Mouse (Mus musculus) hindbrain, embryonic 14.5 days (tissue): ENCODE results near the gene Tango6. TPM values are rescaled to one million over a fixed set of nuclear protein-coding genes. Genes with fewer than 3 reads are reported as not detected.

Source experiments
- ATAC-seq: fragments of 200-750 bp; cut with Nextera tagmentation; 2 replicates; pipeline ENCODE4 v1.8.0; 2017; ENCODE audit warnings: moderate number of reproducible peaks, mild to moderate bottlenecking, moderate TSS enrichment, moderate library complexity; ENCODE audit not compliant: low FRiP score
- DNase-seq: peaks from one replicate; pipeline ENCODE4 v3.0.0-alpha.2; 2015; ENCODE audit warnings: low spot score
- H3K27ac ChIP-seq: fragments of 300-500 bp; sonication (generic); 2 replicates; pipeline ENCODE4 v1.5.1; 2014; ENCODE audit warnings: mild to moderate bottlenecking, moderate library complexity
- H3K27me3 ChIP-seq: fragments of 300-500 bp; sonication (generic); 2 replicates; pipeline ENCODE4 v1.6.1; 2014; ENCODE audit warnings: mild to moderate bottlenecking, low read length, mixed read lengths; ENCODE audit not compliant: control insufficient read depth, insufficient read depth
- H3K36me3 ChIP-seq: fragments of 300-500 bp; sonication (generic); replicated peaks from 2 replicates; pipeline ENCODE4 v1.6.1; 2014; ENCODE audit not compliant: control insufficient read depth, insufficient read depth
- H3K4me1 ChIP-seq: fragments of 300-500 bp; sonication (generic); replicated peaks from 2 replicates; pipeline ENCODE4 v1.6.1; 2014; ENCODE audit warnings: antibody characterized with exemption, low read length, mixed read lengths; ENCODE audit not compliant: control insufficient read depth, insufficient read depth
- H3K4me2 ChIP-seq: fragments of 300-500 bp; sonication (generic); replicated peaks from 2 replicates; pipeline ENCODE4 v1.6.1; 2014; ENCODE audit warnings: mild to moderate bottlenecking, moderate library complexity
- H3K4me3 ChIP-seq: fragments of 300-500 bp; sonication (generic); replicated peaks from 2 replicates; pipeline ENCODE4 v1.5.1; 2014; ENCODE audit warnings: mild to moderate bottlenecking, low read length
- H3K9ac ChIP-seq: fragments of 300-500 bp; sonication (generic); 2 replicates; pipeline ENCODE4 v1.6.1; 2014
- H3K9me3 ChIP-seq: fragments of 300-500 bp; sonication (generic); 2 replicates; pipeline ENCODE4 v1.6.1; 2016; ENCODE audit warnings: low read length; ENCODE audit not compliant: control insufficient read depth
- WGBS: fragments of 180-500 bp; shearing (Covaris S2); extraction: QIAGEN DNeasy Blood & Tissue Kit; methylation state at CpG from one replicate; pipeline ENCODE4 v1.1.7; 2014; 5-methylcytosine and 5-hydroxymethylcytosine counted together
- polyA plus RNA-seq: library from polyadenylated mRNA; unstranded; fragments of >200 nt; fragmentation: Nextera tagmentation; extraction: Ambion mirVana; gene quantifications from 2 replicates; pipeline ENCODE4 v1.2.1, GENCODE M21; 2014

Tango6 gene
- polyA plus RNA-seq, 1 experiment from 2014 or later: 4.7 TPM

DNA sequence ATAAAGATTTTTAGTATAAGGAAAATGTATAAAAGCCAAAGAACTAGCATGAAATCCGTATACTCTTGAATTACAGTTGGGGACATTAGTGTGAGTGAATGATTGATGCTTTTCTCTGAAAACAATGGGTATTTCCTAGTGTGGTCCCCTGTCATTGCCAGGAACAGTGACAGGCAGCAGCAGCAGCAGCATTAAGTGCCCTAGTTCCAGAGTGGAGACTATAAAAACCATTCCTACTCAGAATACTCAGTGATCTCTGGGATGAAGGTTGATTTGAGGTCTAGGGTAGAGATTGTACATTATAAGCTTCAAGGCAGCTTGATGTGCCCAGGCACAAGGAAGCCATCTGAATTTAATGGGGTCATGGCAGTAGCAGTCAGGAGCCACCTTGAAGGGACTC lies 45.0 kb downstream of the Tango6 start:
- Histone ChIP-seq H3K4me2 (peak overlapping the region; percentile 35), H3K9me3 (no peaks in the 10 kb centered on the region), H3K36me3 (no peaks in the 10 kb centered on the region; the same call in 1 of the 2 replicates), H3K27me3 (peaks cover 11% of the 10 kb centered on the region; the same call in 1 of the 2 replicates), H3K9ac (peak overlapping the region; percentile 50), H3K27ac (peak overlapping the region; percentile 76), H3K4me3 (no peak overlapping the region), H3K4me1 (peaks cover 16% of the 10 kb centered on the region)
- no peak for ATAC-seq
- no peak for DNase-seq
- 10% methylated on average over 1 of the region's 1 CpGs for WGBS

DNA sequence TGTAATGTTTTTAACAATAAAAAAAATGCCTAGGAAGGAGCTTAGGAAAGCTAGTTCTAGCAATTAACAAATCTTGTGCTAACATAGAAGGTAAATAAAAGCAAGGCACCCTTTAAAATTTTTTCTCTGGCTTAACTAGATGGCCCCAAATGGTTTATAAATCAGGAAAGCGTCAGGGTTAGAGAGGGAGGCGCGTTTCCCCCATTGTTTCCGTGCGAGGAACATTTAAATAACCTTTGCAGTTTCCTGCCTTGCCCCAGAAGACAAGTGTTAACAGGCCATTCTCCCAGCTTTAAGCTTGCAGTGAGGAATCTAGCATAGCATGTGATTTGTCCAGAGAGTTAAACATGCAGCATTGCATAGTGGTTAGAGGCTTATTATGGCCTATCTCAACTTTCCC lies 50.1 kb downstream of the Tango6 start:
- Histone ChIP-seq H3K36me3 (peaks cover 5% of the 10 kb centered on the region; the same call in 1 of the 2 replicates), H3K9ac (no peak overlapping the region), H3K4me2 (no peak overlapping the region), H3K4me1 (peaks cover 5% of the 10 kb centered on the region), H3K27ac (no peak overlapping the region), H3K4me3 (no peak overlapping the region), H3K27me3 (no peaks in the 10 kb centered on the region), H3K9me3 (no peaks in the 10 kb centered on the region)
- no peak for ATAC-seq
- 44% methylated on average over 5 of the region's 5 CpGs for WGBS
- DNase-seq: no peak

DNA sequence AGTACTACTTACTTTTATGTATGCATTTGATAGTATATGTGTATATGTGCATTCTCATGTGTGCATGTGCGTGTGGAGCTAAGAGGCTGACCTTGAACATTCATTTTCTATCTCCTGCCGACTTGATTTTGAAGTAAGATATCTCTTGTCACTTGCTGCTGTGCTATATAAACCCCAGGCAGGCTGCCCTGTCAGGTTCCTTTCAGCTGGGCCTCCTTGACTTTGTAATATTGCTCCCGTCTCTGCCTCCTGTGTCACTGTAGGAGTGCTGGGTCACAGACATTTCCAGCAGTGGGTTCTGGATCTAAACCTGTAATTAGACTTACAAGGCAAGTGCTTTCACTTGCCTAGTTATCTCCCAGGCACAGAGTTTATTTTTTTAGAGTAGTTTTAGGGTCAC lies 50.8 kb downstream of the Tango6 start:
- Histone ChIP-seq H3K4me1 (no peaks in the 10 kb centered on the region), H3K36me3 (peaks cover 5% of the 10 kb centered on the region; the same call in 1 of the 2 replicates), H3K4me2 (no peak overlapping the region), H3K9me3 (no peaks in the 10 kb centered on the region), H3K27me3 (no peaks in the 10 kb centered on the region), H3K4me3 (no peak overlapping the region), H3K9ac (no peak overlapping the region), H3K27ac (no peak overlapping the region)
- 76% methylated on average over 3 of the region's 3 CpGs for WGBS
- ATAC-seq (no peak), DNase-seq (no peak)

DNA sequence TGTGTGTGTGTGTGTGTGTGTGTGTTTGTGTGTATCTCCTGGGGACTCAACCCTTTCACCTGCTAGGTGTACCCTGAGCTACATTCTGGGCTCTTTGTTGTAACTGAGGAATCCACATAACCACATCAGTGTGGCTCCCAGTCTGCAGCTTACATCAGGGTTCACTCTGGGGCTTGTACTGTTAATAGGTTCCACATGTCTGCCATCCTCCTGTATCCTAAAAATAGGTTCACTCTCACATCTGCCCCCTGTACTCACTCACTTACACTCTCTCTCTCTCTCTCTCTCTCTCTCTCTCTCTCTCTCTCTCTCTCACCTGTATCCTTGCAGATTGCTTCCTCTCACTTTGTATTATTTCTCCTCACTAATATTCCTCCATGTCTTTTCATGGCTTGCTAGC lies 51.4 kb downstream of the Tango6 start:
- no peak overlapping the region for H3K4me2 ChIP-seq
- H3K27me3 ChIP-seq: no peaks in the 10 kb centered on the region
- no peak overlapping the region for H3K4me3 ChIP-seq
- H3K27ac ChIP-seq: no peak overlapping the region
- peaks cover 5% of the 10 kb centered on the region; the same call in 1 of the 2 replicates for H3K36me3 ChIP-seq
- H3K9ac ChIP-seq: no peak overlapping the region
- DNase-seq (no peak), ATAC-seq (no peak)
- H3K9me3 ChIP-seq: no peaks in the 10 kb centered on the region
- H3K4me1 ChIP-seq: no peaks in the 10 kb centered on the region

DNA sequence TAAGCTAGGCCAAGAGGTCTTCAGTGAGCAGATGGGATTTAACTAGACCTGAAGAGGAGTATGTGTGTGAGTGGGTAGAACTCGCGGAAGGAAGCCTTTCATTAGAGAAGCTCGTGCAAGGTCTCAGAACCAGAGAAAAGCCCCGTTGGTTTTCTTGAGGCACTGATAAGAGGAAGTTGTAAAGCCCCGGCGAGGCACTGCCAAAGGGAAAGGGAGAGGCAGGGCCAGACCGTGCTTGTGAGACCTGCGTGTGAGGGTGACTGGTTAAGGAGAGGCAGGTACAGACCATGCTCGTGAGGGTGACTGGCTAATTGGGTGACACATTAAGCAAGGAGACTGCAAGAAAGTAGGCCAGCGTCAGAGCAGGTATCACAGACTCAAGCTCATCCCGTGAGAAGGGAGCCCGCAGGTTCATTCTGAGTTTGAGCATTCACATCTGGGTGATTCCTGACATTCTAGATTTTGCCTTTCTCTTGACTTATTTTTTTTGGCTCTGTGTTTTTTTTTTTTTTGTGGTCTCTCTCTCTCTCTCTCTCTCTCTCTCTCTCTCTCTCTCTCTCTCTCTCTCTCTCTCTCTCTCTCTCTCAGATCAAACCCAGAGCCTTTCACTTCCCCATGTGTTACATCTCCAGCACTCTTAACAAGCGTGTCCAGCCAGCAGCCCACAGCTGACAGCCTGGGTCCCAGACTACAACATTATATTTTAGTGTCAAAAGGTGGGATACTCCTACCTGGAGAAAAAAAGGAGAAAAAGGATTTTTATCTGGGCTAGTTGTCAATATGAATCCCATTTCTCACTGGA lies 54.2 kb downstream of the Tango6 start:
- 85% methylated on average over 13 of the region's 13 CpGs for WGBS
- Histone ChIP-seq H3K36me3 (peaks cover 6% of the 10 kb centered on the region; the same call in 1 of the 2 replicates), H3K4me2 (no peak overlapping the region), H3K4me3 (no peak overlapping the region), H3K9me3 (no peaks in the 10 kb centered on the region), H3K4me1 (no peaks in the 10 kb centered on the region), H3K27me3 (no peaks in the 10 kb centered on the region), H3K27ac (no peak overlapping the region), H3K9ac (no peak overlapping the region)
- ATAC-seq: no peak
- DNase-seq: no peak

DNA sequence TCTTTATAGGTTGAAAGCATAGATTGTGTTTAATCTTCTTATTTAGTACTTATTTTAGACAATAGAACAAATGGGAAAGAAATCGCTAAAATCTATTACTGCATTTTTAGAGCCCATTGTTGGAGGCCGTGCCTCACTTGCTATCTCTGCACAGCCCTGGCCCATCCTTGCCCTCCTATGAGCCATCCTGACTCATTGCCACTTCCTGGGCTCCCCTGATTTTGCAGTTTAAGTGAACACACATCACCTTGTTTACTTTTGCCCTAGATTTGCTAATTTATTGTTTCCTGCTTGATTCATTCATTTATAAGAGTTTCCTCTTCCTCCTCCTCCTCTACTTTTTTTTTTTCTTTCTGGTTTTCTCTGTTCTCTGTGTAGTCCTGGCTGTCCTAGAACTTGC lies 55.0 kb downstream of the Tango6 start:
- Histone ChIP-seq H3K4me3 (no peak overlapping the region), H3K36me3 (peaks cover 9% of the 10 kb centered on the region; the same call in 1 of the 2 replicates), H3K4me2 (no peak overlapping the region), H3K9me3 (no peaks in the 10 kb centered on the region), H3K27ac (no peak overlapping the region), H3K4me1 (no peaks in the 10 kb centered on the region), H3K27me3 (no peaks in the 10 kb centered on the region), H3K9ac (no peak overlapping the region)
- DNase-seq (no peak), ATAC-seq (no peak)
- WGBS: 91% methylated on average over 2 of the region's 2 CpGs

DNA sequence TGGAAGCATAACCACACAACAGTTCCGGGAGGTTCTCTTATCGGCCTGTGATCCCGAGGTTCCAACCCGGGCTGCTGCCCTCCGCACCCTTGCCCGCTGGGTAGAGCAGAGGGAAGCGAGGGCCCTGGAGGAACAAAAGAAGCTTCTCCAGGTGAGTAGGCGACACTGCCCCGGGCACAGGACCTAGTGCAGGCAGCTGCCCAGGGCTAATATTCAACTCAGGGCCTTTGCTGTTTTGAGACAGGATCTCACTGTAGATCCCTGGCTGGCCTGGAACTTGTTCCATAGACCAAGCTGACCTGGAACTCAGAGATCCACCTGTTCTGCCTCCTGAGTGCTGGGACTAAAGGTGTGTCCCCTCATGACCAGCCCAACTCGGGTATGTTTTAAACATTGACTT lies 59.5 kb downstream of the Tango6 start:
- Histone ChIP-seq H3K4me2 (no peak overlapping the region), H3K36me3 (peaks cover 7% of the 10 kb centered on the region; the same call in 1 of the 2 replicates), H3K9me3 (no peaks in the 10 kb centered on the region), H3K4me3 (no peak overlapping the region), H3K27me3 (no peaks in the 10 kb centered on the region), H3K27ac (no peak overlapping the region), H3K4me1 (no peaks in the 10 kb centered on the region), H3K9ac (no peak overlapping the region)
- ATAC-seq (no peak), DNase-seq (no peak)
- over 99% methylated on average over 10 of the region's 10 CpGs for WGBS

DNA sequence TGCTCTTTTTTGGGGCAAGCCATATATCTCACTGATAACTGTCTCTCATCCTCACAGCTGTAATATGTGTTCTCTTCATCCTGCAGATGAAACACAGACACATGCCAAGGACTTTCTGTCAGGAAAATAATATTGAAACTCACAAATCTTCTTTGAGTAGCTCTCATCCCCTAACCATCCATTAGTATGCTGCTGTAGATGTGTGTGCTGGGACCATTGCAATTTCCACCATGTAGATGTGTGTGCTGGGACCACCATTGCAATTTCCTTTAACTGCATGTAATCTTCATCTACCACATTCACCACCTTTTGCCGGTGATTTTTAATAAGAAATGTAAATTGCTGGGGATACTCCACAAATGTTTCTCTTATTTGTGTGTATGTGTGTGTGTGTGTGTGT lies 60.5 kb downstream of the Tango6 start:
- Histone ChIP-seq H3K4me1 (no peaks in the 10 kb centered on the region), H3K9me3 (no peaks in the 10 kb centered on the region), H3K36me3 (peaks cover 10% of the 10 kb centered on the region; the same call in 1 of the 2 replicates), H3K4me3 (no peak overlapping the region), H3K4me2 (no peak overlapping the region), H3K27ac (no peak overlapping the region), H3K9ac (no peak overlapping the region), H3K27me3 (no peaks in the 10 kb centered on the region)
- 95% methylated on average over 1 of the region's 1 CpGs for WGBS
- DNase-seq (no peak), ATAC-seq (no peak)

DNA sequence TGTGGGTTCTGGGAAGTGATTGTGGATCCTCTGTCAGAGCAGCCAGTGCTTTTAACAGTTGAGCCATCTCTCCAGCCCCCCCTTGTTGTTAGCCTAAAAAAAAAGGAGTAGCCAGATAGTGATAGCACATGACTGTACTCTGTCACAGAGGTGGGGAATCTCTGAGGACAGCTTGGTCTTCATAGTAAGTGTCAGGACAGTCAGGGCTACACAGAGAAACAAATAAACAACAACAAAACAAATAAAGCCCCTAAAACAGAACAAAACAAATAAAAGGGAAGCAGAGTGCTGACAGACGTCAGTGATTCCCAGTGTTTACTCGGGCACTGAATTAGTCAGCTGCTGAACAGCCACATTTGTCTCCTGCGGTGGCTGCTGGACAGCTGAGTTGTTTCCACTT lies 70.6 kb downstream of the Tango6 start:
- ATAC-seq (no peak), DNase-seq (no peak)
- Histone ChIP-seq H3K9me3 (no peaks in the 10 kb centered on the region), H3K36me3 (no peaks in the 10 kb centered on the region), H3K4me2 (no peak overlapping the region), H3K27me3 (no peaks in the 10 kb centered on the region), H3K4me1 (no peaks in the 10 kb centered on the region), H3K27ac (no peak overlapping the region), H3K9ac (no peak overlapping the region), H3K4me3 (no peak overlapping the region)
- 66% methylated on average over 3 of the region's 3 CpGs for WGBS
